Mouse (Mus musculus) erythroblast, embryonic 14.5 days (primary cell): ENCODE data around the gene Apob.

Experiments used
- GATA1 ChIP-seq: IDR thresholded peaks from 2 replicates; pipeline ENCODE4 v1.6.1; 2012; ENCODE audit warnings: low read length, inconsistent platforms, mixed read lengths
- TAL1 ChIP-seq: IDR thresholded peaks from 3 replicates; pipeline ENCODE4 v1.6.1; 2012; ENCODE audit warnings: low read length, inconsistent platforms, mixed read lengths

GRCm38 (mm10) chr12:8059576-8059975 is 82.1 kb downstream of the Apob start:
- no peak for TF ChIP-seq TAL1
- TF ChIP-seq GATA1: no peak
